Mouse (Mus musculus): ENCODE measurements at regions not wholly inside any gene's neighbourhood (a gene's known extent, or its start where the extent isn't known, plus 50 kb on each side); places are given as distances from the start of the nearest gene placed in this dataset.

DNA sequence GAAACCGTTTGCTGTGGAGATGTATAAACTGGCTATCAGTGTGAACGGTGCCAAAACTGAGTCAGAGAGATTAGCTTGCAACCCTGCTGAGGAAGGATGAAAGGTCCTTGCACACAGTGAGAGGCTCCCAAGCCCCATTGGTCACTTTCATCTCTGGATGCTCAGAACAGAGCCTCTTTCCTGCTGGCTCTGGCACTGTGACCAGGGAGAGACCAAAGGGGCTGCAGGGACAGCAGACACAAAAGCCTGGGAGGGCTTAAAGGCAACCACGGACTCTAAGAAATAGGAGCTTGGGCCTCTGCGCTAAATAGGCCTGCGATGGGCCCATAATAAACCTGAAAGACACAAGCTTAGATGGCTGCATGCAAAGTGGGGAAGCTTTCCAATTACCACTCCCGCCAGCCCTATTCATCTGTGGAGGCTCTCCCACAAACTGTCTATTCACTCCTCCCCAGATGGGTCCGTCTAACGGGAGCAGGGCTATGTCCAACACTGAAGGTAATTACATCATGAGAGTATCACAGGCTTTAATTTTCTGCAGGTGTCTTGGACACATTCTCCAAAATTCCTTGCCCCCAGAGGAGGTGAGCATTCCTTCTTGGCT lies 438.2 kb upstream of the Intu start:
- Histone ChIP-seq H3K27me3 (no peaks in the 10 kb centered on the region), H3K27ac (0 out of 2 replicates have a peak overlapping the region, but pooled peaks have one; percentile 30), H3K4me1 (replicated peaks) (peaks cover 3% of the 10 kb centered on the region; the same call in 1 of the 2 replicates), H3K9me3 (no peaks in the 10 kb centered on the region), H3K36me3 (no peaks in the 10 kb centered on the region), H3K9ac (no peak overlapping the region), H3K4me2 (no peak overlapping the region), H3K4me3 (no peak overlapping the region)
- ATAC-seq (ENCODE audit: low FRiP score): peak; percentile 57; the same call in 1 of the 2 replicates
- WGBS: 41% methylated on average over 8 of the region's 8 CpGs

DNA sequence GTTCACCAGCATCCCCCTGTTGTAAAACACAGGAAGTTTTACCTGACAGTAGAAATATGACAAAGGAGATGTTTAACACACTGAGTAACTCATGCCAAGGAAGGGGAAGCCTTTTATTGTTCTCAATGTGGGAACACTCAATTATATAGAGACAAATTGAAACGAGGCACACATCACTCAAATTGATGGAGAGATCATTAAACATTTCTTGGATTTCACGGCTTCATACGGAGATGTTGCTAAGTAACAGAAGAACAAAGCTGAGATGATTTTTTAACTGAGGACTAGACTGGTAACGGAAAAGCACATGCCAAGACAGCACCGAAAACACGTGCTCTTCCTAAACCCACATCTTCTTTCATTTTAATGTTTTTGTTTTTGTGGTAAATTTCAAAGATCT lies 437.0 kb upstream of the Intu start:
- no peak overlapping the region for H3K4me2 ChIP-seq
- no peak overlapping the region for H3K4me3 ChIP-seq
- WGBS: 38% methylated on average over 6 of the region's 6 CpGs
- no peak overlapping the region for H3K9ac ChIP-seq
- H3K27ac ChIP-seq: no peak overlapping the region
- H3K9me3 ChIP-seq: no peaks in the 10 kb centered on the region
- ATAC-seq (ENCODE audit: low FRiP score): 0 out of 2 replicates have a peak, but pooled peaks have one; percentile 39
- no peaks in the 10 kb centered on the region for H3K27me3 ChIP-seq
- H3K4me1 ChIP-seq (replicated peaks): peaks cover 3% of the 10 kb centered on the region; the same call in 1 of the 2 replicates
- no peaks in the 10 kb centered on the region for H3K36me3 ChIP-seq

DNA sequence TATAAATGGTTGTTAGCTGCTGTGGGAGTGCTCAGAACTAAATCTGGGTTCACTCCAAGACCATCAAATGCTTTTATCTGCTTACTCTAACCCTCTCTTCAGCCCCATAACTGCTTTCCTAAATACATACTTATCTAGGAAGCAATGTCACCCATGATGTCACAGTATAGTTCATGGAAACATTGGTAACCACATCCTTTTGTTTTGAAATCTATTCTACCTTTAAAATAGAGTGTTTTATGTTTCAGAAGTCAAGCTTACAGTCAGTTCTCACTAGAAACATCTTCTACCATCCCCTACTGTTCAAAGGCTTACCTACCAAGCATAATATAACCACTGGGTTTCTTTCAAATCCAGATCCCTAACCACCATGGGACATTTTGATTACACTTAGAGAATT lies 436.4 kb upstream of the Intu start:
- no peak overlapping the region for H3K4me2 ChIP-seq
- H3K4me1 ChIP-seq (replicated peaks): peaks cover 3% of the 10 kb centered on the region; the same call in 1 of the 2 replicates
- no peak overlapping the region for H3K9ac ChIP-seq
- no peaks in the 10 kb centered on the region for H3K9me3 ChIP-seq
- no peak overlapping the region for H3K4me3 ChIP-seq
- H3K27ac ChIP-seq: no peak overlapping the region
- no peaks in the 10 kb centered on the region for H3K27me3 ChIP-seq
- H3K36me3 ChIP-seq: no peaks in the 10 kb centered on the region
- no peak for ATAC-seq (ENCODE audit: low FRiP score)

DNA sequence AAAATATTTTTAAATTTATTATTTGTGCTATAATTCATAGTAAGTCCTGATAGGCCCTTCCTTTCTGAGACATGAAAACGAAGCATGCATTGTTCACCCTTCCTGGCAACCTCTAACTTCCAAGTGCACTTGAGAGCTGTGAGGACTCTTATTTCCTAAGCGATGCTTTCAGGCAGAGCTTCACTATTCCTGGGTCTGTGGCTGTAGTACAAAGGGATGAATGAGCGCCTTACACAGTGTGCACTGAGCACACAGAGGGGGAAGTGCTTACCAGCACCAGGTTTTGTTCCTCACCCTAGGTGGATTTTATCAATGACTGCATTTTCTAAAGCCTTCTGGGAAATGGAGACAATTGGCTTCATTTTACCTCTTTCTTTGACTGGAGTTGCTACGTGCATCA lies 428.4 kb upstream of the Intu start:
- H3K27me3 ChIP-seq: no peaks in the 10 kb centered on the region
- ATAC-seq (ENCODE audit: low FRiP score): 0 out of 2 replicates have a peak, but pooled peaks have one; percentile 49
- H3K27ac ChIP-seq: no peak overlapping the region
- no peaks in the 10 kb centered on the region for H3K36me3 ChIP-seq
- H3K9me3 ChIP-seq: no peaks in the 10 kb centered on the region
- no peak overlapping the region for H3K4me2 ChIP-seq
- H3K9ac ChIP-seq: no peak overlapping the region
- no peak overlapping the region for H3K4me3 ChIP-seq
- WGBS: 13% methylated on average over 4 of the region's 4 CpGs
- 0 out of 2 replicates have a peak, but pooled peaks cover 3% of the 10 kb centered on the region for H3K4me1 ChIP-seq (replicated peaks)

DNA sequence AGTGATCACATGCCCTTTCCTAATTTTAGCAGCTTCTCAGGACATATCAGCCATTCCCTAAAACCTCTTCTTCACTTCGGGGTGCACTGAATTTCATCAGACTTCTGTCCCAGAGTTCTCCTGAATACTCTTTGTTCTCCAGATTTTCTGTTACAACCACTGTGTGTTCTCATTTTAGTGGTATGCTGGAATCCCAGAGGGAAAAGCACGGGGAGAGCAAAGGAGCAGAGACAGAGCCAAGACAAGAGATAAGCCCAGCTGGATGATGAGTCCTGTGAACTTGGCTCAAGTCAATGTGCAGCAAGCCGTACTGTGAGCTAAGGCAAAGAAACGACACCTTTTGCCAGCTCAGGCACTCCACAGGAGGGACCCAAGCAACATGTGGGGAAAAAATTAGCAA lies 416.3 kb upstream of the Intu start:
- 47% methylated on average over 4 of the region's 4 CpGs for WGBS
- Histone ChIP-seq H3K36me3 (no peaks in the 10 kb centered on the region), H3K4me1 (replicated peaks) (peaks cover 12% of the 10 kb centered on the region), H3K27ac (no peak overlapping the region; the same call in 1 of the 2 replicates), H3K4me2 (no peak overlapping the region), H3K27me3 (no peaks in the 10 kb centered on the region), H3K9ac (no peak overlapping the region), H3K4me3 (no peak overlapping the region), H3K9me3 (no peaks in the 10 kb centered on the region)
- ATAC-seq (ENCODE audit: low FRiP score): no peak

DNA sequence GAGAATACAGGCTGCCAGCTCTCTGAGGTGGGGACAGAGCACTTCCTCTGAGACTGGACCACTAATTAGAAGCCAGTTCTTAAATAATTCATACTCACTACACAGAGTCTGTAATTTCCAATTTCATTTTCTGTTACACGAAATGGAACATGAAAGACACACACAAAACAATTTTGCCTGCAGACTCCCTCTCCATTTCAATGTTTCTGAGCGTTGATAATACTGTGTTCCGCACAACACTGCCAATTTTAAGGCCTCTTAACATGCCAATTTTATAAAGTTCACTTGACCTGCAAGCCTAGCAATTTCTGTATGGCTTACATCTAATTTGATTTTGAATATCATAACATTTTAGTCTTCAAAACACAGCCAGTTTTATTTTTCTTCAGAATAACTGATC lies 412.5 kb upstream of the Intu start:
- Histone ChIP-seq H3K27me3 (0 out of 2 replicates have a peak, but pooled peaks cover 3% of the 10 kb centered on the region), H3K4me1 (replicated peaks) (peaks cover 23% of the 10 kb centered on the region), H3K9ac (no peak overlapping the region), H3K27ac (no peak overlapping the region), H3K4me2 (no peak overlapping the region), H3K4me3 (no peak overlapping the region), H3K36me3 (no peaks in the 10 kb centered on the region), H3K9me3 (no peaks in the 10 kb centered on the region)
- 71% methylated on average over 3 of the region's 3 CpGs for WGBS
- ATAC-seq (ENCODE audit: low FRiP score): no peak

DNA sequence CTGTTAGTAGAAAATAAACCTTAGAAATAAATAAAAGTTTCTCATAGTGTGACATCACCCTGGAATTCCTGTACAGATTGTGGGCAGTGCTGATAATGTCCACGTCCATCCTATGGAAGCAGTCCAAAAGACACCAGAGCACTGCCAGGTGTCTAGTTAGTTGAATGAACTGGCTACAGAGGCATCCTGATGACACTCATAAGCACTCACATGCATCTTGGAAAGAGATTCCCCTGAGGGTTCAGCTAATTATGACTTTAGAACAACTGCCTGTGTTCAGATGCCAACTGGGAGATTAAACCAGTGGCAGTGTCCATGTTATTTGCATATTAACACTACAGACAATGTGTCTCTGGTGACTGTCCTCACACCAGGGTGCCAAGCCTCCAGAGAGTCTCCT lies 411.6 kb upstream of the Intu start:
- Histone ChIP-seq H3K9ac (no peak overlapping the region), H3K27me3 (0 out of 2 replicates have a peak, but pooled peaks cover 3% of the 10 kb centered on the region), H3K4me1 (replicated peaks) (peaks cover 23% of the 10 kb centered on the region), H3K9me3 (no peaks in the 10 kb centered on the region), H3K4me2 (no peak overlapping the region), H3K36me3 (no peaks in the 10 kb centered on the region), H3K4me3 (no peak overlapping the region), H3K27ac (no peak overlapping the region; the same call in 1 of the 2 replicates)
- 33% methylated on average over 1 of the region's 1 CpGs for WGBS
- no peak; the same call in 1 of the 2 replicates for ATAC-seq (ENCODE audit: low FRiP score)

DNA sequence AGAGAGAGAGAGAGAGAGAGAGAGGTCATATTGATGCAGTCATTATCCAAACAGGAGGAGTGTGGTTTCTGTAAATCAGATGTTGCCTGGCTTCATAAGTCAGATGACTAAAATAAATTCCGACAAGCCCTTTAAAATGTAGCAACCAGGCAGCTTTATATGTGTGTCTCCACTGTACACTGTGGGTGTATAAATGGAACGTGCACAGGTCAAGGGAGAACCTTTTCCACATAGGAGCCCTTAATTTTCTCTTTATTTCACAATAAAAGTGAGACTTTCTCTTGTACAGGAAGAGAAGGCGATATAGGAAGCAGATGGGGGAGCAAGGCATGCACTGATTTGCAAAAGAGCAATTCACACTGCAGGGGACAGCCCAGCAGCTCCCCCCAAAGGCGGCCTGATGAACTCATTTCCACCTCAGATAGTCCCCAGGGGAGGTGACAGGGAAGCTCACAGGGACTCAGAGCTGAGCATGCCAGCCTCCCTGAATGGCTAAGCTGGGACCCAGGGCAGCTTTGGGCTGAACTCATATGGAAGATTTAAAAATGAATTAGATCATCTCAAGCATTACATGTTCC lies 410.7 kb upstream of the Intu start:
- peak; percentile 82 for ATAC-seq (ENCODE audit: low FRiP score)
- H3K27ac ChIP-seq: peak overlapping the region; percentile 44; the same call in 1 of the 2 replicates
- H3K36me3 ChIP-seq: no peaks in the 10 kb centered on the region
- 0 out of 2 replicates have a peak, but pooled peaks cover 3% of the 10 kb centered on the region for H3K27me3 ChIP-seq
- no peak overlapping the region for H3K4me2 ChIP-seq
- 16% methylated on average over 4 of the region's 4 CpGs for WGBS
- no peak overlapping the region for H3K4me3 ChIP-seq
- H3K4me1 ChIP-seq (replicated peaks): peaks cover 23% of the 10 kb centered on the region
- no peak overlapping the region for H3K9ac ChIP-seq
- H3K9me3 ChIP-seq: no peaks in the 10 kb centered on the region

DNA sequence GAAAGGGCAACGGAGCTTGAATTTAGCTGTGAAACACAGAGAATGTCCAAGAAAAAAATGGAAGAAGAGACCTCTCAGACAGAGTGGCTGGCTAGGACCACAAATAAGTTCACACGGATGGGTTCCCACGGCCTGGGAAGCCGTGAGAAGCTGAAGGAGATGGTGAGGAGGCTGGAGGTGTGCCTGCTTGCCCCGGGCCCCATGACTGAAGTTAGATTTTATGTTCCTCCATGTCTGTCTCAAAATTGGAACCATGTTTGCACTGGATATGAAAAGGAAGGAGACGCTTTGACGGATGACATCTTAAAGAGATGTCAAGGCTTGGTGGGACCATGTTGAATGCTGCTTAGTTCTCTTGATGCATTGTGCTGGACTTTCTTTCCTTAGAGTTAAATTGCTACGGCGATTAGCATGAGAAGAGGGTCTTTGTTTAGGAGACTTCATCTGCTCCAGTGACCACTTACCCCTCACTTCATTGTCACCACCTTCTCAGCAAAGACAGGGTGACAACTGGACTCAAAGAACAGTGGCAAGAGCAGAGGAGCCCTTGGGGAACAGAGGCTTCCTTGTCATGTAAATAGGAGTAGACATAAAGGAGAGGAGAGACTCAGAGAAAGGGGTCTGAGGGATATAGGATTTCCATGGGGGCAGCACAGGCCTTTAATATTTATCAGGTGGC lies 407.4 kb upstream of the Intu start:
- 22% methylated on average over 9 of the region's 9 CpGs for whole genome bisulfite sequencing
- ATAC-seq (ENCODE audit: low FRiP score): no peak
- Histone ChIP-seq H3K4me2 (no peak overlapping the region), H3K4me3 (no peak overlapping the region), H3K9me3 (no peaks in the 10 kb centered on the region), H3K4me1 (replicated peaks) (peaks cover 20% of the 10 kb centered on the region), H3K27me3 (0 out of 2 replicates have a peak, but pooled peaks cover 8% of the 10 kb centered on the region), H3K36me3 (no peaks in the 10 kb centered on the region), H3K9ac (no peak overlapping the region), H3K27ac (no peak overlapping the region)

DNA sequence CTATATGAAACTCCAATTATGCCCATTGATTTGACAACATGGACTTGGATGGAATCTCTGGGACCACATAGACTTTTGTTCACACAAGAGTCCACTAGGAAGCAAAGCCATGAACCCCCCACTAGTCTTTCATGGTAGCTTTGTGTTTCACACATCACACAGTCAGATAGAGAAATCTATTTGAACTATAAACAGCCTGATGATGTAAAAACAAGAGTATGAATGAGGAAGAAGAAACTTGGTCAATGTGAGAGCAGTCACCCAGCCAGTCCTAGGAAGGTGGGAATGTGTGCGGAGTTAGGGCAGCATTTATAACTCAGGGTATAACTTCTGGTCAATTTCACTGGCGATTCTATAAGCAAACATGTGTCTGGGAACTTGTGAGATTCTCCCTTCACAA lies 404.2 kb upstream of the Intu start:
- H3K27me3 ChIP-seq: 0 out of 2 replicates have a peak, but pooled peaks cover 4% of the 10 kb centered on the region
- H3K4me3 ChIP-seq: no peak overlapping the region
- H3K4me2 ChIP-seq: no peak overlapping the region
- no peaks in the 10 kb centered on the region; the same call in 1 of the 2 replicates for H3K4me1 ChIP-seq (replicated peaks)
- no peaks in the 10 kb centered on the region for H3K9me3 ChIP-seq
- H3K27ac ChIP-seq: no peak overlapping the region
- ATAC-seq (ENCODE audit: low FRiP score): no peak
- no peak overlapping the region for H3K9ac ChIP-seq
- 97% methylated on average over 2 of the region's 2 CpGs for WGBS
- H3K36me3 ChIP-seq: no peaks in the 10 kb centered on the region

DNA sequence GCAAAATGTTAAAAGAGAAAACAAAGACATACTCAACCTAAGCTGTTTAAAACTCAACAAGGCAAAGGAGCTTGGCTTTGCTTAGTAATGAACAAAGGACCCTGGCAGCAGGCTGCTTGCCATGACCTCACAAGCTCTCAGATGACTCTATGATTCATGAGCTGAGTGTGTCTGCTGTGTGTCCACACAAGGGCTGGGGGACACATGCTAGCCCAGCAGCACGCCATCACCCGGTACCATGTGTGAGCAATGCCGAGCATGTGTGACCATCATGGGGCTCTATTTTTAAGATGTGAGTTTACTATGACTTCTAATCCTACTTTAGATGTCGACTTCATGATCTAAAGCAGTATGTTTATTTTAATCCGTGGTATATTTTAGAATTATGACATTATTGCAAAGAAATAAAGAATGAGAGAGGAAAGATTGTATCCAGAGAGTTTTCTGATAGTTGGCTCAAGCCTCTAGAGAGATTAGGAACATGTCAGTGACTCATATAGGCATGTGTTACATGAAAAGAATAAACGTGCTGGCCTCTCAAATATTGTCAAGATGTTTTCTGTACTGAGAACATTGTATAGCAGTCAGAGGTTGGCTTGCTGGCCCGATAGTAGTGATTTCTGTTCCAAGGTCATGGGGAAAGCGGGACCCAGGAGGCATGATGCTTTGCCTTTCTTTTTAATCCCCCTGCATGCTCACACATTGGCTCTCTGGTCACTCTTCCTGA lies 400.1 kb upstream of the Intu start:
- no peak overlapping the region for H3K4me3 ChIP-seq
- H3K27ac ChIP-seq: no peak overlapping the region
- no peak overlapping the region for H3K4me2 ChIP-seq
- no peak overlapping the region for H3K9ac ChIP-seq
- no peaks in the 10 kb centered on the region for H3K9me3 ChIP-seq
- no peaks in the 10 kb centered on the region for H3K36me3 ChIP-seq
- 82% methylated on average over 8 of the region's 8 CpGs for WGBS
- no peak for ATAC-seq (ENCODE audit: low FRiP score)
- H3K4me1 ChIP-seq (replicated peaks): no peaks in the 10 kb centered on the region
- 0 out of 2 replicates have a peak, but pooled peaks cover 4% of the 10 kb centered on the region for H3K27me3 ChIP-seq

DNA sequence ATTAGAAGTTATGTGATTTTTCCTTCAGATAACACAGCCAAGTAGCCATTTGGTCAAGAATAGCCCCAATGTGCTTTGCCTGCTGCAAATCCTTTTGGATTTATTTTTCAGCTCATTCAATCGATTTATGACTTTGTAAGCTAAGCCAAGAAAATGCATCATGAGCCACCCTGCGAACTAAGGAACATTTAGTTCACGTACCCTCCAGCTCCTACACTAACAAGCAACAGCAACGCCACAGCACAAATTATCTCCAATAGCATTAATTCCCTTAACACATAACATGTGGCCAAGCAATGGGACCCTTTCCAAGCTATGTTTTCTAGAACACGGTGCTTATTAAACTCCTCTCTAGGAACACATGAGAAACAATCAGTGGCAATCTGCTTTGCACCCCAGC lies 392.4 kb upstream of the Intu start:
- no peak overlapping the region for H3K4me3 ChIP-seq

More for the DNA sequence above, 392.4 kb upstream of the Intu start:
- H3K9me3 ChIP-seq: no peaks in the 10 kb centered on the region
- no peaks in the 10 kb centered on the region for H3K27me3 ChIP-seq
- no peak overlapping the region for H3K27ac ChIP-seq
- H3K4me2 ChIP-seq: no peak overlapping the region
- no peaks in the 10 kb centered on the region for H3K36me3 ChIP-seq
- no peak overlapping the region for H3K9ac ChIP-seq
- WGBS: 88% methylated on average over 5 of the region's 5 CpGs
- H3K4me1 ChIP-seq (replicated peaks): no peaks in the 10 kb centered on the region
- ATAC-seq (ENCODE audit: low FRiP score): no peak
